Mouse (Mus musculus) stomach, postnatal 0 days (tissue): Measurements from ENCODE around the gene Ift80. TPM values are rescaled to one million over a fixed set of nuclear protein-coding genes. Genes with fewer than 3 reads are reported as not detected.

Source experiments
- ATAC-seq: fragments of 200-750 bp; cut with Nextera tagmentation; 2 replicates; pipeline ENCODE4 v1.8.0; 2017; ENCODE audit not compliant: low FRiP score, low TSS enrichment
- DNase-seq: peaks from one replicate; pipeline ENCODE4 v3.0.0-alpha.2; 2016; ENCODE audit warnings: low spot score
- H3K27ac ChIP-seq: fragments of 300-500 bp; sonication (generic); replicated peaks from 2 replicates; pipeline ENCODE4 v1.5.1; 2014; ENCODE audit warnings: mild to moderate bottlenecking, control low read depth
- H3K27me3 ChIP-seq: fragments of 300-500 bp; sonication (generic); 2 replicates; pipeline ENCODE4 v1.6.1; 2014; ENCODE audit warnings: low read length; ENCODE audit not compliant: control insufficient read depth, insufficient read depth
- H3K36me3 ChIP-seq: fragments of 300-500 bp; sonication (generic); 2 replicates; pipeline ENCODE4 v1.6.1; 2014; ENCODE audit warnings: low read length, mixed read lengths; ENCODE audit not compliant: control insufficient read depth, insufficient read depth
- H3K4me1 ChIP-seq: fragments of 300-500 bp; sonication (generic); replicated peaks from 2 replicates; pipeline ENCODE4 v1.6.1; 2014; ENCODE audit warnings: antibody characterized with exemption; ENCODE audit not compliant: control insufficient read depth, insufficient read depth
- H3K4me2 ChIP-seq: fragments of 300-500 bp; sonication (generic); replicated peaks from 2 replicates; pipeline ENCODE4 v1.6.1; 2014; ENCODE audit warnings: low read depth, mild to moderate bottlenecking, control low read depth, moderate library complexity
- H3K4me3 ChIP-seq: fragments of 300-500 bp; sonication (generic); 2 replicates; pipeline ENCODE4 v1.5.1; 2014; ENCODE audit warnings: low read depth, low read length, control low read depth
- H3K9ac ChIP-seq: fragments of 300-500 bp; sonication (generic); 2 replicates; pipeline ENCODE4 v1.6.1; 2014; ENCODE audit warnings: mild to moderate bottlenecking, low read length, control low read depth, mixed read lengths
- H3K9me3 ChIP-seq: fragments of 300-500 bp; sonication (generic); 2 replicates; pipeline ENCODE4 v1.6.1; 2016; ENCODE audit warnings: low read length; ENCODE audit not compliant: control insufficient read depth
- CTCF ChIP-seq: IDR thresholded peaks from 2 replicates; pipeline ENCODE4 v1.5.1; 2016; ENCODE audit warnings: antibody characterized with exemption, low read depth, mild to moderate bottlenecking, moderate library complexity
- EP300 ChIP-seq: optimal IDR thresholded peaks from 2 replicates; pipeline ENCODE3; 2016; ENCODE audit warnings: antibody characterized with exemption
- WGBS: fragments of 180-500 bp; shearing (Covaris S2); extraction: QIAGEN DNeasy Blood & Tissue Kit; methylation state at CpG from one replicate; pipeline ENCODE4 v1.1.7; 2014; 5-methylcytosine and 5-hydroxymethylcytosine counted together
- polyA plus RNA-seq: library from polyadenylated mRNA; unstranded; fragments of >200 nt; fragmentation: Nextera tagmentation; extraction: Ambion mirVana; gene quantifications from 2 replicates; pipeline ENCODE4 v1.2.1, GENCODE M21; 2015

Gene Ift80
- polyA plus RNA-seq, 1 experiment from 2014 or later, result 2.2 TPM

- TF ChIP-seq EP300 (no peak), CTCF (peak; percentile 44; the same call in 1 of the 2 replicates)
Observed at GRCm38 (mm10) chr3:69005338-69006245, 1.2 kb upstream of the Ift80 start.

GRCm38 (mm10) chr3:69004055-69004436, 324 bp downstream of the Ift80 start:
- H3K9me3 ChIP-seq, result no peaks in the 10 kb centered on the region
- no peaks in the 10 kb centered on the region for H3K27me3 ChIP-seq
- peak overlapping the region; percentile 99 for H3K4me3 ChIP-seq
- ATAC-seq, result no peak
- peak overlapping the region; percentile 94; the same call in 1 of the 2 replicates for H3K27ac ChIP-seq
- H3K4me2 ChIP-seq, result peak overlapping the region; percentile 56
- TF ChIP-seq EP300, result no peak
- TF ChIP-seq CTCF, result peak; percentile 37
- H3K9ac ChIP-seq, result peak overlapping the region; percentile 60
- DNase-seq, result no peak
- H3K4me1 ChIP-seq, result no peaks in the 10 kb centered on the region
- no peaks in the 10 kb centered on the region for H3K36me3 ChIP-seq
- WGBS, result 1% methylated on average over 7 of the region's 7 CpGs

More at GRCm38 (mm10) chr3:69005338-69006245, 1.2 kb upstream of the Ift80 start:
- H3K4me3 ChIP-seq, result peak overlapping the region; percentile 99
- H3K27me3 ChIP-seq, result no peaks in the 10 kb centered on the region
- H3K36me3 ChIP-seq, result no peaks in the 10 kb centered on the region
- peak overlapping the region; percentile 94 for H3K27ac ChIP-seq
- WGBS, result under 1% methylated on average over 69 of the region's 72 CpGs
- H3K9ac ChIP-seq, result peak overlapping the region; percentile 88
- H3K4me1 ChIP-seq, result no peaks in the 10 kb centered on the region
- peak; percentile 47 for ATAC-seq
- no peaks in the 10 kb centered on the region for H3K9me3 ChIP-seq
- DNase-seq, result peak; percentile 61
- peak overlapping the region; percentile 78 for H3K4me2 ChIP-seq

- no peak for TF ChIP-seq EP300
- TF ChIP-seq CTCF, result peak; percentile 49
- Histone ChIP-seq H3K9me3 (no peaks in the 10 kb centered on the region), H3K36me3 (no peaks in the 10 kb centered on the region), H3K27me3 (no peaks in the 10 kb centered on the region), H3K27ac (no peak overlapping the region), H3K9ac (no peak overlapping the region), H3K4me3 (no peak overlapping the region), H3K4me1 (no peaks in the 10 kb centered on the region), H3K4me2 (no peak overlapping the region)
- no peak for DNase-seq
- no peak for ATAC-seq
- 80% methylated on average over 4 of the region's 4 CpGs for WGBS
Observed at GRCm38 (mm10) chr3:69002781-69003180, 1.6 kb downstream of the Ift80 start.

- Histone ChIP-seq H3K9ac (no peak overlapping the region), H3K4me2 (no peak overlapping the region), H3K4me3 (no peak overlapping the region), H3K9me3 (no peaks in the 10 kb centered on the region), H3K4me1 (no peaks in the 10 kb centered on the region), H3K27ac (no peak overlapping the region), H3K27me3 (no peaks in the 10 kb centered on the region), H3K36me3 (peaks cover 5% of the 10 kb centered on the region; the same call in 1 of the 2 replicates)
- ATAC-seq, result no peak
- TF ChIP-seq EP300, result no peak
- no peak for TF ChIP-seq CTCF
- DNase-seq, result no peak
- WGBS, result 88% methylated on average over 2 of the region's 2 CpGs
Observed at GRCm38 (mm10) chr3:68986550-68986949, 17.8 kb downstream of the Ift80 start.

GRCm38 (mm10) chr3:68980898-68981297, 23.5 kb downstream of the Ift80 start:
- 62% methylated on average over 9 of the region's 9 CpGs for WGBS
- Histone ChIP-seq H3K27ac (no peak overlapping the region), H3K4me3 (no peak overlapping the region), H3K9me3 (no peaks in the 10 kb centered on the region), H3K27me3 (no peaks in the 10 kb centered on the region), H3K4me2 (no peak overlapping the region), H3K36me3 (no peaks in the 10 kb centered on the region), H3K4me1 (no peaks in the 10 kb centered on the region), H3K9ac (no peak overlapping the region)
- DNase-seq, result no peak
- ATAC-seq, result no peak
- no peak for TF ChIP-seq CTCF
- no peak for TF ChIP-seq EP300

GRCm38 (mm10) chr3:68979187-68979586, 25.2 kb downstream of the Ift80 start:
- H3K9me3 ChIP-seq, result no peaks in the 10 kb centered on the region
- 76% methylated on average over 10 of the region's 10 CpGs for WGBS
- H3K4me3 ChIP-seq, result no peak overlapping the region
- no peak for DNase-seq
- H3K27ac ChIP-seq, result no peak overlapping the region
- ATAC-seq, result no peak
- no peaks in the 10 kb centered on the region for H3K27me3 ChIP-seq
- no peaks in the 10 kb centered on the region for H3K4me1 ChIP-seq
- no peak overlapping the region for H3K4me2 ChIP-seq
- TF ChIP-seq EP300 (no peak), CTCF (no peak)
- H3K36me3 ChIP-seq, result no peaks in the 10 kb centered on the region
- no peak overlapping the region for H3K9ac ChIP-seq
